Mouse (Mus musculus) midbrain, embryonic 15.5 days (tissue): ENCODE data around the gene Kpnb1. TPM values are rescaled to one million over a fixed set of nuclear protein-coding genes. Genes with fewer than 3 reads are reported as not detected.

Source experiments
- ATAC-seq: fragments of 200-750 bp; cut with Nextera tagmentation; replicated peaks from 2 replicates; pipeline ENCODE4 v1.8.0; 2017; ENCODE audit warnings: moderate TSS enrichment
- H3K27ac ChIP-seq: fragments of 300-500 bp; sonication (generic); 2 replicates; pipeline ENCODE4 v1.5.1; 2015; ENCODE audit warnings: mild to moderate bottlenecking, inconsistent platforms
- H3K27me3 ChIP-seq: fragments of 300-500 bp; sonication (generic); replicated peaks from 2 replicates; pipeline ENCODE4 v1.6.1; 2015; ENCODE audit warnings: inconsistent platforms
- H3K36me3 ChIP-seq: fragments of 300-500 bp; sonication (generic); replicated peaks from 2 replicates; pipeline ENCODE4 v1.6.1; 2015; ENCODE audit warnings: inconsistent platforms
- H3K4me1 ChIP-seq: fragments of 300-500 bp; sonication (generic); 2 replicates; pipeline ENCODE4 v1.6.1; 2015; ENCODE audit warnings: inconsistent platforms
- H3K4me2 ChIP-seq: fragments of 300-500 bp; sonication (generic); 2 replicates; pipeline ENCODE4 v1.6.1; 2015; ENCODE audit warnings: inconsistent platforms, mild to moderate bottlenecking, moderate library complexity
- H3K4me3 ChIP-seq: fragments of 300-500 bp; sonication (generic); 2 replicates; pipeline ENCODE4 v1.5.1; 2015; ENCODE audit warnings: mild to moderate bottlenecking, inconsistent platforms
- H3K9ac ChIP-seq: fragments of 300-500 bp; sonication (generic); 2 replicates; pipeline ENCODE4 v1.6.1; 2015; ENCODE audit warnings: mild to moderate bottlenecking, inconsistent platforms
- H3K9me3 ChIP-seq: fragments of 300-500 bp; sonication (generic); 2 replicates; pipeline ENCODE4 v1.6.1; 2016; ENCODE audit warnings: inconsistent platforms
- WGBS: fragments of 180-500 bp; shearing (Covaris S2); methylation state at CpG from one replicate; pipeline ENCODE4 v1.1.7; 2015; ENCODE audit warnings: mixed read lengths; 5-methylcytosine and 5-hydroxymethylcytosine counted together
- microRNA-seq: library from miRNA; unstranded; fragments of <30 nt; microRNA quantifications from one replicate; pipeline ENCODE4, GENCODE M21; 2016
- polyA plus RNA-seq: library from polyadenylated mRNA; unstranded; fragments of >200 nt; fragmentation: Nextera tagmentation; extraction: Ambion mirVana; gene quantifications from 2 replicates; pipeline ENCODE4 v1.2.1, GENCODE M21; 2015

The Kpnb1 gene
- polyA plus RNA-seq, 1 experiment from 2014 or later: 33.8 TPM

DNA sequence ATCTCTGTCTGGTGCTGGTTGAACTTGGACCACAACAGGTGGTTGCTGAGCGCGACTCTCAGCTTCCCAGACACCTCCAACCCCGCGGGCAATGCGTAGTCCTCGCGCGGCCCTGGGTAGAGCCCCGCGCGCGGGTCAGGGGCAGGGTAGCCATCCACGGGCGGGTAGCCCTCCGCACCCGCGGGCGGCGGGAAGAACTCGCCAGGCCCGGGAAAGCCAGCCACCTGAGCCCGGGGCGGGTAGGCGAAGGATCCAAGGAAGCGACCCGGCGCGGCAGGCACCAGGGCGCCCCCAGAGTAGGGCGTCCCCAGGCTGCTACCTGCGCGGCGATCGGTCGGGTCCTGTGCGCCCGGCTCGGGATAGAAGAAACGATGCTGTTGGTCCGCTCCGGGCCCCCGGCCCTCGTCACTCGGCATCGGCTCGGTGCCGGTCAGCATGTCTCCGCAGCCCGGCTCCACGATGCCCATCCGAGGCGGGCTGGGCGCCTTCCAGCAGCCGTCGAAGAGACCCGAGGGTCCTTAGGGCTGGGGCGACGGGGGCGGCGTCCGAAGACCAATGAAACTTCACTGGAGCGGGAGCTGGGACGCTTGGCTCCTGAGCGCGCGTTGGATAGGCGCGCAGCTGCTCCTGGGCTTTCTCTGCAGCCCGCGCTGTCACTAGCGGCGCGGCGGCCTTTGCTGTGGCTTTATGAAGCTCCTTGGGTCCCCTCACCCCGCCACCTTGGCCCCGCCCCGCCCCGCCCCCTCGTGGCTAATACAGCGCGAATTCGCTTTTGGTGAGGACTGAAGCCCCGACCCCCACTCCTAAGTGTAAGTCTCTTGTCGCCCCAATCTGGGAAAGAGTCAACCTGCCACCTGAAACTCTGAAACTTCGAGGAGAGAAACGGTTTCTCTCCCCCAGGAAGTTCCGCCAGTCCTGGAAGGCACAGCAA is 72.7 kb downstream of the Kpnb1 start, which contains the start of gene Tbx21:
Gene Tbx21, minus strand, starts transcription at position 661 of the 931 bp plus-strand sequence.
- Histone ChIP-seq H3K27me3 (peaks cover 52% of the 10 kb centered on the region), H3K4me3 (peak within 1 kb of the TSS; percentile 35), H3K27ac (no peak within 1 kb of the TSS), H3K9ac (no peak within 1 kb of the TSS), H3K9me3 (no peaks in the 10 kb centered on the region), H3K4me1 (peaks cover 19% of the 10 kb centered on the region), H3K4me2 (peak within 1 kb of the TSS; percentile 65), H3K36me3 (no peaks in the 10 kb centered on the region)
- 1% methylated on average over 83 of the region's 87 CpGs for WGBS
- ATAC-seq: no peak

DNA sequence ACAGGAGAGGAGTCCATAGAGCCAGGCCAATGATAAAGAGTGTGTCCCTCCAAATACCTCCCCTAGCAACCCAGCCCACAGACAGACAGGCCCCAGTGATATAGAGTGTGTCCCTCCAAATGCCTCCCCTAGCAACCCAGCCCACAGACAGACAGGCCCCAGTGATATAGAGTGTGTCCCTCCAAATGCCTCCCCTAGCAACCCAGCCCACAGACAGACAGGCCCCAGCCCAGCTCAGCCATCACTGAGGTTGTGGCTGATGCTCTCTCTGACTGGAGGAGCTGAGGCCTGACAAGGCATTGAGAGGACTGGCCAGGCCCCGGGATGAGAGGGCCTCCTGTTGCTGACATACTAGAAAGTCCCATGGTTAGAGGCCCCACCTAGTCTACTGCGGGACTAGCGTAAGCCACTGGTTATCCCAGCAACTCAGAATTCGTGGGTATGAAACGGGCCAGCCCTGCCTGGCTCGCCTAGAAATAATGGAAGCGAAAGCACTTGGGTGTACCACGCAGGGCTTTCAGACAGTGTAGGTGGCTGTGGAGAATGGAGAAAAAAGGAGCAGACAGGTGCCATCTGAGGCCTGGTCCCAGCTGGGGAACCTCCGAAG is 75.1 kb downstream of the Kpnb1 start:
- Histone ChIP-seq H3K4me2 (no peak overlapping the region), H3K9me3 (no peaks in the 10 kb centered on the region), H3K9ac (no peak overlapping the region), H3K27me3 (peaks cover 43% of the 10 kb centered on the region), H3K27ac (no peak overlapping the region), H3K36me3 (no peaks in the 10 kb centered on the region), H3K4me1 (peaks cover 19% of the 10 kb centered on the region), H3K4me3 (no peak overlapping the region)
- WGBS: 82% methylated on average over 9 of the region's 9 CpGs
- ATAC-seq: no peak

Small RNA genes lying within 50 kb of the gene (microRNA-seq; reads per million reads assigned to microRNA genes)
- gene Mir7235: not detected

Other genes with a start within 250 kb of the Kpnb1 start
- 28.7 and 29.7 TPM in 2 replicates for gene Pnpo, start 243.9 kb downstream of the Kpnb1 start, polyA plus RNA-seq
- 16.2 and 17.3 TPM in 2 replicates for gene Sp2, start 204.9 kb downstream of the Kpnb1 start, polyA plus RNA-seq
- 0.37 TPM in 1 of 2 replicates, not detected in the other for gene Sp6, start 174.5 kb downstream of the Kpnb1 start, polyA plus RNA-seq
- 15.0 and 16.4 TPM in 2 replicates for gene Scrn2, start 157.9 kb downstream of the Kpnb1 start, polyA plus RNA-seq
- 3.4 and 3.8 TPM in 2 replicates for gene Lrrc46, start 146.5 kb downstream of the Kpnb1 start, polyA plus RNA-seq
- 54.5 and 60.2 TPM in 2 replicates for gene Mrpl10, start 146.3 kb downstream of the Kpnb1 start, polyA plus RNA-seq
- gene Osbpl7, start 137.3 kb downstream of the Kpnb1 start, polyA plus RNA-seq: 12.8 and 14.1 TPM in 2 replicates
- 0.13 and 0.19 TPM in 2 replicates for gene Tbx21, start 72.5 kb downstream of the Kpnb1 start, polyA plus RNA-seq
- 11.7 and 12.1 TPM in 2 replicates for gene Tbkbp1, start 36.4 kb downstream of the Kpnb1 start, polyA plus RNA-seq
- 144 and 161 TPM in 2 replicates for gene Npepps, start 92.8 kb upstream of the Kpnb1 start, polyA plus RNA-seq
- gene Mrpl45, start 127.8 kb upstream of the Kpnb1 start, polyA plus RNA-seq: 33.1 and 38.1 TPM in 2 replicates
- gene Gpr179, start 164.2 kb upstream of the Kpnb1 start, polyA plus RNA-seq: 0.70 and 0.98 TPM in 2 replicates
- gene Socs7, start 174.7 kb upstream of the Kpnb1 start, polyA plus RNA-seq: 10.6 and 10.8 TPM in 2 replicates
- gene Arhgap23, start 227.7 kb upstream of the Kpnb1 start, polyA plus RNA-seq: 10.9 and 11.0 TPM in 2 replicates